Comparison of ENCODE assay signal across 18 mouse cellular contexts in genomic region chr3:78158450-78158849, GRCm38 (mm10).
DNase-seq lines count a peak whose midpoint lies in the region; ATAC-seq lines count a peak whose summit lies in the region.
"Had no signal": no experiment of that assay in that cellular context is flagged by ENCODE, and none has a peak within 500 bp of the region (broad histone marks: within the 10 kb centered on the region; RNA-seq: fewer than 3 reads in every experiment).

No protein-coding gene starts in this region.

- no peaks in the 10 kb centered on the region for H3K27me3 ChIP-seq in forebrain, embryonic 13.5 days
- H3K27me3 ChIP-seq in forebrain, embryonic 12.5 days = no peaks in the 10 kb centered on the region
- H3K27me3 ChIP-seq in hindbrain, embryonic 16.5 days (replicated peaks; ENCODE audit: control insufficient read depth, insufficient read depth, low read length) = no peaks in the 10 kb centered on the region
- H3K27me3 ChIP-seq: heart, embryonic 15.5 days; liver, embryonic 15.5 days; midbrain, embryonic 15.5 days; neural tube, embryonic 15.5 days; stomach, embryonic 15.5 days had no signal

- no peak overlapping the region for H3K4me2 ChIP-seq in forebrain, embryonic 13.5 days
- H3K4me2 ChIP-seq in forebrain, embryonic 12.5 days = no peak overlapping the region
- H3K4me2 ChIP-seq in hindbrain, embryonic 16.5 days (ENCODE audit: low read length) = no peak overlapping the region
- H3K4me2 ChIP-seq: heart, embryonic 15.5 days; liver, embryonic 15.5 days; midbrain, embryonic 15.5 days; neural tube, embryonic 15.5 days; stomach, embryonic 15.5 days had no signal

- no peak overlapping the region for H3K4me3 ChIP-seq in forebrain, embryonic 13.5 days
- H3K4me3 ChIP-seq in forebrain, embryonic 12.5 days (replicated peaks) = no peak overlapping the region
- H3K4me3 ChIP-seq in hindbrain, embryonic 16.5 days (ENCODE audit: low read length) = no peak overlapping the region
- H3K4me3 ChIP-seq: heart, embryonic 15.5 days; liver, embryonic 15.5 days; midbrain, embryonic 15.5 days; neural tube, embryonic 15.5 days; stomach, embryonic 15.5 days had no signal

- no peak overlapping the region for H3K27ac ChIP-seq in forebrain, embryonic 13.5 days
- H3K27ac ChIP-seq in forebrain, embryonic 12.5 days = no peak overlapping the region
- no peak overlapping the region for H3K27ac ChIP-seq in hindbrain, embryonic 16.5 days (ENCODE audit: low read depth, low read length)
- H3K27ac ChIP-seq: heart, embryonic 15.5 days; hindbrain, postnatal 0 days; liver, embryonic 15.5 days; midbrain, embryonic 15.5 days; neural tube, embryonic 15.5 days; stomach, embryonic 15.5 days had no signal

- peak; percentile 64; the same call in 1 of the 2 replicates for ATAC-seq in forebrain, embryonic 13.5 days
- no peak for ATAC-seq in forebrain, embryonic 12.5 days (ENCODE audit: low FRiP score)
- no peak for ATAC-seq in hindbrain, embryonic 16.5 days
- ATAC-seq: hindbrain, postnatal 0 days; midbrain, embryonic 15.5 days had no signal

- no peaks in the 10 kb centered on the region for H3K9me3 ChIP-seq in forebrain, embryonic 13.5 days (replicated peaks)
- H3K9me3 ChIP-seq in forebrain, embryonic 12.5 days = no peaks in the 10 kb centered on the region
- no peaks in the 10 kb centered on the region for H3K9me3 ChIP-seq in hindbrain, embryonic 16.5 days (ENCODE audit: control insufficient read depth, low read length)
- H3K9me3 ChIP-seq: heart, embryonic 15.5 days; liver, embryonic 15.5 days; midbrain, embryonic 15.5 days; neural tube, embryonic 15.5 days; stomach, embryonic 15.5 days had no signal

- intact Hi-C loops in left cerebral cortex, postnatal 36 days (cut with DNase I) = no loop called here

- H3K36me3 ChIP-seq in forebrain, embryonic 13.5 days (ENCODE audit: poor library complexity, severe bottlenecking) = no peaks in the 10 kb centered on the region
- no peaks in the 10 kb centered on the region for H3K36me3 ChIP-seq in forebrain, embryonic 12.5 days (replicated peaks)
- no peaks in the 10 kb centered on the region for H3K36me3 ChIP-seq in hindbrain, embryonic 16.5 days (ENCODE audit: control insufficient read depth, insufficient read depth, low read length)
- H3K36me3 ChIP-seq: heart, embryonic 15.5 days; liver, embryonic 15.5 days; midbrain, embryonic 15.5 days; neural tube, embryonic 15.5 days; stomach, embryonic 15.5 days had no signal

- no peaks in the 10 kb centered on the region for H3K4me1 ChIP-seq in forebrain, embryonic 13.5 days
- no peaks in the 10 kb centered on the region for H3K4me1 ChIP-seq in forebrain, embryonic 12.5 days
- no peaks in the 10 kb centered on the region for H3K4me1 ChIP-seq in hindbrain, embryonic 16.5 days (ENCODE audit: control insufficient read depth, insufficient read depth, low read depth, low read length)
- H3K4me1 ChIP-seq: heart, embryonic 15.5 days; liver, embryonic 15.5 days; midbrain, embryonic 15.5 days; neural tube, embryonic 15.5 days; stomach, embryonic 15.5 days had no signal

- DNase-seq in cerebellum, adult 9-11 months = peak; percentile 21
- DNase-seq in frontal cortex, postnatal 36 days (ENCODE audit: low spot score in 2 of 2) = peak; percentile 43 to 86
- DNase-seq in left cerebral cortex, postnatal 36 days (ENCODE audit: low spot score in 2 of 2) = peak; percentile 50 to 53
- DNase-seq in gastrocnemius, postnatal 4 days (ENCODE audit: low spot score in 2 of 2) = no peak
- no peak for DNase-seq in embryo, embryonic 11 days
- DNase-seq: adrenal gland, postnatal 36 days; kidney, adult 9 months; lung, postnatal 36 days; thymus, postnatal 36 days had no signal

- WGBS in forebrain, embryonic 13.5 days = 90% methylated on average over 4 of the region's 4 CpGs
- 86% methylated on average over 4 of the region's 4 CpGs for WGBS in forebrain, embryonic 12.5 days
- WGBS in hindbrain, embryonic 16.5 days = 80% methylated on average over 4 of the region's 4 CpGs

- no peak overlapping the region for H3K9ac ChIP-seq in forebrain, embryonic 13.5 days
- H3K9ac ChIP-seq in forebrain, embryonic 12.5 days = no peak overlapping the region
- no peak overlapping the region for H3K9ac ChIP-seq in hindbrain, embryonic 16.5 days (ENCODE audit: low read depth, low read length)
- H3K9ac ChIP-seq: heart, embryonic 15.5 days; liver, embryonic 15.5 days; midbrain, embryonic 15.5 days; neural tube, embryonic 15.5 days; stomach, embryonic 15.5 days had no signal

Comparison
In these comparisons a context has a peak if more than half of its experiments do, and no peak if none do; other contexts are left out.
1. DNase-seq: peak in cerebellum, adult 9-11 months (single experiment), frontal cortex, postnatal 36 days (2 of 2) and left cerebral cortex, postnatal 36 days (2 of 2); none in gastrocnemius, postnatal 4 days (0 of 2) and embryo, embryonic 11 days (single experiment).